Mouse (Mus musculus) heart, embryonic 16.5 days (tissue): Measurements from ENCODE around the gene Rnaset2a. TPM values are rescaled to one million over a fixed set of nuclear protein-coding genes. Genes with fewer than 3 reads are reported as not detected.
"Not testable (repeated sequence)": the region's sequence is repeated elsewhere in the genome, so short reads cannot be mapped to it uniquely, and the experiment has no call there.

Experiments used
- ATAC-seq: fragments of 200-750 bp; cut with Nextera tagmentation; replicated peaks from 2 replicates; pipeline ENCODE4 v1.8.0; 2017; ENCODE audit warnings: moderate number of reproducible peaks; ENCODE audit not compliant: insufficient read depth, low FRiP score; ENCODE audit errors: extremely low read depth
- H3K27ac ChIP-seq: fragments of 300-500 bp; sonication (generic); 2 replicates; pipeline ENCODE4 v1.5.1; 2014; ENCODE audit warnings: mild to moderate bottlenecking, low read length, control low read depth, moderate library complexity
- H3K27me3 ChIP-seq: fragments of 300-500 bp; sonication (generic); 2 replicates; pipeline ENCODE4 v1.6.1; 2014; ENCODE audit warnings: low read length, mixed read lengths; ENCODE audit not compliant: control insufficient read depth, insufficient read depth
- H3K36me3 ChIP-seq: fragments of 300-500 bp; sonication (generic); 2 replicates; pipeline ENCODE4 v1.6.1; 2014; ENCODE audit not compliant: control insufficient read depth, insufficient read depth
- H3K4me1 ChIP-seq: fragments of 300-500 bp; sonication (generic); 2 replicates; pipeline ENCODE4 v1.6.1; 2014; ENCODE audit warnings: low read length, mixed read lengths; ENCODE audit not compliant: control insufficient read depth, insufficient read depth
- H3K4me2 ChIP-seq: fragments of 300-500 bp; sonication (generic); 2 replicates; pipeline ENCODE4 v1.6.1; 2014; ENCODE audit warnings: low read depth, mild to moderate bottlenecking, control low read depth, low read length
- H3K4me3 ChIP-seq: fragments of 300-500 bp; sonication (generic); 2 replicates; pipeline ENCODE4 v1.5.1; 2014; ENCODE audit warnings: mild to moderate bottlenecking, control low read depth, low read length
- H3K9ac ChIP-seq: fragments of 300-500 bp; sonication (generic); 2 replicates; pipeline ENCODE4 v1.6.1; 2014; ENCODE audit warnings: low read length, control low read depth
- H3K9me3 ChIP-seq: fragments of 300-500 bp; sonication (generic); replicated peaks from 2 replicates; pipeline ENCODE4 v1.6.1; 2016; ENCODE audit warnings: low read length; ENCODE audit not compliant: control insufficient read depth
- WGBS: fragments of 180-500 bp; shearing (Covaris S2); extraction: QIAGEN DNeasy Blood & Tissue Kit; methylation state at CpG from one replicate; pipeline ENCODE4 v1.1.7; 2014; 5-methylcytosine and 5-hydroxymethylcytosine counted together
- polyA plus RNA-seq: library from polyadenylated mRNA; unstranded; fragments of >200 nt; fragmentation: Nextera tagmentation; extraction: Ambion mirVana; gene quantifications from 2 replicates; pipeline ENCODE4 v1.2.1, GENCODE M21; 2015

The Rnaset2a gene
- polyA plus RNA-seq, 1 experiment from 2014 or later = 31.0 TPM

- Histone ChIP-seq H3K9ac (peak overlapping the region; percentile 81), H3K4me2 (peak overlapping the region; percentile 57), H3K4me3 (peak overlapping the region; percentile 65)
- not testable (repeated sequence) for H3K9me3 ChIP-seq, H3K27me3 ChIP-seq, ATAC-seq, H3K27ac ChIP-seq, H3K36me3 ChIP-seq, H3K4me1 ChIP-seq
- 8% methylated on average over 4 of the region's 5 CpGs for WGBS
Measured at GRCm38 (mm10) chr17:8146931-8147330, 966 bp downstream of the Rnaset2a start.

GRCm38 (mm10) chr17:8143802-8144673 lies 3.9 kb downstream of the Rnaset2a start:
- not testable (repeated sequence) for H3K4me1 ChIP-seq, H3K4me3 ChIP-seq, H3K36me3 ChIP-seq, H3K9me3 ChIP-seq, ATAC-seq, H3K27me3 ChIP-seq, H3K9ac ChIP-seq
- 22% methylated on average over 12 of the region's 14 CpGs for WGBS
- H3K4me2 ChIP-seq = peak overlapping the region; percentile 47
- H3K27ac ChIP-seq = peak overlapping the region; percentile 74

- not testable (repeated sequence) for H3K36me3 ChIP-seq, ATAC-seq, H3K4me2 ChIP-seq, H3K9ac ChIP-seq, H3K9me3 ChIP-seq, H3K4me3 ChIP-seq, H3K27ac ChIP-seq, H3K27me3 ChIP-seq, H3K4me1 ChIP-seq
- 77% methylated on average over 3 of the region's 3 CpGs for WGBS
Measured at GRCm38 (mm10) chr17:8140210-8140609, 7.7 kb downstream of the Rnaset2a start.

GRCm38 (mm10) chr17:8138116-8138515 lies 9.8 kb downstream of the Rnaset2a start:
- WGBS = 93% methylated on average over 5 of the region's 5 CpGs
- H3K4me1 ChIP-seq, ATAC-seq, H3K27me3 ChIP-seq, H3K36me3 ChIP-seq, H3K9ac ChIP-seq, H3K4me3 ChIP-seq, H3K27ac ChIP-seq, H3K9me3 ChIP-seq, H3K4me2 ChIP-seq: not testable (repeated sequence)

GRCm38 (mm10) chr17:8130849-8131248 lies 17.0 kb downstream of the Rnaset2a start:
- not testable (repeated sequence) for H3K4me1 ChIP-seq, H3K9me3 ChIP-seq, H3K27me3 ChIP-seq, H3K4me2 ChIP-seq, H3K36me3 ChIP-seq, H3K4me3 ChIP-seq, H3K9ac ChIP-seq, H3K27ac ChIP-seq, ATAC-seq
- WGBS = no CpG with 5 or more reads among the region's 6 CpGs

- 83% methylated on average over 9 of the region's 9 CpGs for WGBS
Measured at GRCm38 (mm10) chr17:8129578-8129977, 18.3 kb downstream of the Rnaset2a start.

GRCm38 (mm10) chr17:8128326-8128993 lies 19.4 kb downstream of the Rnaset2a start:
- not testable (repeated sequence) for H3K9me3 ChIP-seq, H3K4me1 ChIP-seq, H3K36me3 ChIP-seq, ATAC-seq, H3K27ac ChIP-seq, H3K4me3 ChIP-seq, H3K27me3 ChIP-seq, H3K9ac ChIP-seq, H3K4me2 ChIP-seq
- no CpG with 5 or more reads among the region's 7 CpGs for WGBS

More at GRCm38 (mm10) chr17:8129578-8129977, 18.3 kb downstream of the Rnaset2a start:
- not testable (repeated sequence) for H3K27ac ChIP-seq, H3K36me3 ChIP-seq, H3K4me3 ChIP-seq, H3K4me2 ChIP-seq, H3K27me3 ChIP-seq, H3K4me1 ChIP-seq, ATAC-seq, H3K9ac ChIP-seq, H3K9me3 ChIP-seq

- ATAC-seq, H3K9ac ChIP-seq, H3K27me3 ChIP-seq, H3K9me3 ChIP-seq, H3K4me2 ChIP-seq, H3K36me3 ChIP-seq, H3K27ac ChIP-seq, H3K4me1 ChIP-seq, H3K4me3 ChIP-seq: not testable (repeated sequence)
- 86% methylated on average over 2 of the region's 6 CpGs for WGBS
Measured at GRCm38 (mm10) chr17:8124586-8124985, 23.3 kb downstream of the Rnaset2a start.

GRCm38 (mm10) chr17:8122974-8123373 lies 24.9 kb downstream of the Rnaset2a start:
- H3K9me3 ChIP-seq, H3K4me2 ChIP-seq, H3K4me3 ChIP-seq, H3K4me1 ChIP-seq, H3K27ac ChIP-seq, H3K36me3 ChIP-seq, H3K9ac ChIP-seq, H3K27me3 ChIP-seq: not testable (repeated sequence)
- WGBS = no CpG with 5 or more reads among the region's 3 CpGs
- ATAC-seq = peak; percentile 75
